Mouse (Mus musculus) spleen, postnatal 0 days (tissue): Measurements from ENCODE around the gene H2al1i. TPM values are rescaled to one million over a fixed set of nuclear protein-coding genes. Genes with fewer than 3 reads are reported as not detected.

Experiments
- polyA plus RNA-seq: library from polyadenylated mRNA; unstranded; fragments of >200 nt; fragmentation: Nextera tagmentation; extraction: Ambion mirVana; gene quantifications from 2 replicates; pipeline ENCODE4 v1.2.1, GENCODE M21; 2015

The H2al1i gene
- polyA plus RNA-seq = not detected in 2 replicates

GRCm38 (mm10) chrX:11324359-11324758 is at the start of gene H2al1i:
TSS of gene H2al1i (plus strand) at chrX:11324659.

GRCm38 (mm10) chrX:11298957-11299356 is 25.5 kb upstream of the H2al1i start, which contains the start of gene H2al1a:
TSS of gene H2al1a (plus strand) at chrX:11299257.

GRCm38 (mm10) chrX:11302132-11302531 is 22.3 kb upstream of the H2al1i start, which contains the start of gene H2al1b:
TSS of gene H2al1b (plus strand) at chrX:11302432.

GRCm38 (mm10) chrX:11305355-11305754 is 19.1 kb upstream of the H2al1i start, which contains the start of gene H2al1c:
TSS of gene H2al1c (plus strand) at chrX:11305655.

GRCm38 (mm10) chrX:11308524-11308923 is 15.9 kb upstream of the H2al1i start, which contains the start of gene H2al1d:
TSS of gene H2al1d (plus strand) at chrX:11308824.

GRCm38 (mm10) chrX:11311634-11312033 is 12.8 kb upstream of the H2al1i start, which contains the start of gene H2al1e:
TSS of gene H2al1e (plus strand) at chrX:11311934.

GRCm38 (mm10) chrX:11314858-11315257 is 9.6 kb upstream of the H2al1i start, which contains the start of gene H2al1f:
TSS of gene H2al1f (plus strand) at chrX:11315158.

GRCm38 (mm10) chrX:11317956-11318355 is 6.5 kb upstream of the H2al1i start, which contains the start of gene H2al1g:
TSS of gene H2al1g (plus strand) at chrX:11318256.

GRCm38 (mm10) chrX:11321192-11321591 is 3.3 kb upstream of the H2al1i start, which contains the start of gene H2al1h:
TSS of gene H2al1h (plus strand) at chrX:11321492.

GRCm38 (mm10) chrX:11327522-11327921 is 3.1 kb downstream of the H2al1i start, which contains the start of gene H2al1j:
TSS of gene H2al1j (plus strand) at chrX:11327822.

Other genes starting within 250 kb of the H2al1i start
- not detected in 2 replicates for gene H2al1a, start 25.4 kb upstream of the H2al1i start, polyA plus RNA-seq
- gene H2al1b, start 22.2 kb upstream of the H2al1i start, polyA plus RNA-seq = not detected in 2 replicates
- gene H2al1c, start 19.0 kb upstream of the H2al1i start, polyA plus RNA-seq = not detected in 2 replicates
- not detected in 2 replicates for gene H2al1d, start 15.8 kb upstream of the H2al1i start, polyA plus RNA-seq
- not detected in 2 replicates for gene H2al1e, start 12.7 kb upstream of the H2al1i start, polyA plus RNA-seq
- gene H2al1f, start 9.5 kb upstream of the H2al1i start, polyA plus RNA-seq = not detected in 2 replicates
- not detected in 2 replicates for gene H2al1g, start 6.4 kb upstream of the H2al1i start, polyA plus RNA-seq
- gene H2al1h, start 3.2 kb upstream of the H2al1i start, polyA plus RNA-seq = not detected in 2 replicates
- not detected in 2 replicates for gene H2al1j, start 3.2 kb downstream of the H2al1i start, polyA plus RNA-seq